Mouse (Mus musculus): Measurements from ENCODE around the gene Padi1.

GRCm38 (mm10) chr4:140845666-140846065 is at the start of gene Padi1:
- TF ChIP-seq CTCF (IDR thresholded peaks at IDR 0.05; ENCODE audit: control insufficient read depth, insufficient read depth, insufficient read length) = no peak
- no peak for TF ChIP-seq USF1 (IDR thresholded peaks at IDR 0.05; ENCODE audit: low read depth)
- TF ChIP-seq MAX (IDR thresholded peaks at IDR 0.05) = no peak
- TF ChIP-seq MYOD1 (IDR thresholded peaks at IDR 0.05; ENCODE audit: control insufficient read depth, insufficient read length, low read depth) = no peak
- no peak for TF ChIP-seq FOSL1 (IDR thresholded peaks at IDR 0.05; ENCODE audit: insufficient read depth, low read length, poor library complexity, severe bottlenecking)
- no peak for TF ChIP-seq CEBPB (IDR thresholded peaks at IDR 0.05; ENCODE audit: low read depth)
- no peak for TF ChIP-seq MYOG (IDR thresholded peaks at IDR 0.05; ENCODE audit: control insufficient read depth, extremely low read depth, insufficient read length)

All from C2C12 (cell line).